Mouse (Mus musculus): ENCODE measurements at regions not wholly inside any gene's neighbourhood (a gene's known extent, or its start where the extent isn't known, plus 50 kb on each side); places are given as distances from the start of the nearest gene placed in this dataset.

- intact Hi-C loops (cut with DNase I) = loop anchor here (10.0 kb wide), 1 partner anchor 108 kb away; the partner anchor contains the start of gene Cstad
Measured at GRCm38 (mm10) chr2:30702711-30703110, 100.8 kb downstream of the 1700001O22Rik start.

DNA sequence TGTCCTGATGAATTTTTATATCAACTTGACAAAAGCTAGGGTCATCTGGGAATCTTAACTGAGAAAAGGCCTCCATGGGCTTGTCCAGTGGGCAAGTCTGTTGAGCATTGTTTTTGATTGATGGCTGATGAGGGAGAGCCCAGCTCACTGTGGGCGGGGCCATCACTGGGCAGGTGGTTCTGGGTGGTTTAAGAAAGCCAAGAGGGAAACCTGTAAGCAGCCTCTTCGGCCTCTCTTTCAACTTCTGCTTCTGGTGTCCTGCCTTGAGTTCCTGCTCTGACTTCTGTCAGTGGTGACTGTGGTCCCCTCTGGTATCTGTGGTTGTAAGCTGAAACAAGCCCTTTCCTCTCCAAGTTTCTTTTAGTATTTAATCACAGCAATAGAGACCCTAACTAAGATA lies 102.6 kb downstream of the 1700001O22Rik start:
- DNase-seq = no peak
- intact Hi-C loops (cut with DNase I) = loop anchor here (10.0 kb wide), 1 partner anchor 106 kb away; the partner anchor contains the start of gene Cstad

More at GRCm38 (mm10) chr2:30702711-30703110, 100.8 kb downstream of the 1700001O22Rik start:
- no peak for DNase-seq

DNA sequence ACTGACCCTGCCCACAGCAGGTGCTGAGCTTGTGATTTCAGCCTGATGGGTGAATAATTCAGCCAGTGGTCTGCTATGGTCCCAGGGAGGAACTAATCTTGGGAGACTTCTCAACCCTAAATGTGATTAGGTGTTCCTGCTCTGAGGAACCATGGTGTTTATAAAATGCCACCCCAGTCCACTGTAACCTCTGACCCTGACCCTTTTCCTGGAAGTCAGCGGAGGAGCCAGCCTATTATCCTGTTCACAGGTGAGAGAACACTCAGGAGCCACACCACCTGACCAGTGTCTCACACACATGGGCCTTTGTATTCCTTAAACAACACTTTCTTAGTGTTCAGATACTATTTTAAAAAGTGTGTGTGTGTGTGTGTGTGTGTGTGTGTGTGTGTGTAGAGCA lies 103.0 kb downstream of the 1700001O22Rik start:
- no peak for DNase-seq
- intact Hi-C loops (cut with DNase I) = loop anchor here (10.0 kb wide), 1 partner anchor 106 kb away; the partner anchor contains the start of gene Cstad

DNA sequence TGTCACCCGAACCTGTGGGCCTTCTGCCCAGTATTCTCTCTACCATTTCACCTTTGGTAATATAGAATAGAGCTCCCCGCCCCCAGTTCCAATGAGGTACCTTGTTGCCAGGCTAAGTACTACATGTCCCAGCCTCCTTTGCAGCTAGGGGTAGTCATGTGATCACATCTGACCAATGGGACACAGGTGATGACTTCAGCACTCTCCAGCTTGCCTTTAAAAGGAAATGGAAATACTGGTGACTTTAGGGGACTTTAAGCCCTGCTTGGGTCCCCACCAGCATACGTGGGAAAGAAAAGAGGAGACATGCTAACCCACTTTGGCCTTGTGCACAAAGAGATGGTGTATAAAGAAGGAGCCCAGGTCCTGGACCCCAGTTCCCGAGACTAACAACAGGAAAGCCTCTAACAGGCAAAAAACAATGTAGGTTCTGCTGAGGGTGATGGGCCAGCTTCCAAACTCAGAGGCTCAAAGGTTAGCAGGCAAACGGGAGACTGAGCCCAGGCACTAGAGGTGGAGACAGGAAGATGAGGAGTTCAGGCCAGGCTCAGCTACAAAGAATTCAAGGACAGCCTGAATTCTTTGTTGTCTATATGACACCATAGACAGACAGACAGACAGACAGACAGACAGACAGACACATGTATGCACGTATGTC lies 103.5 kb downstream of the 1700001O22Rik start:
- peak; percentile 77 to 78 for DNase-seq
- intact Hi-C loops (cut with DNase I) = loop anchor here (10.0 kb wide), 1 partner anchor 105 kb away; the partner anchor contains the start of gene Cstad

- intact Hi-C loops (cut with DNase I) = no loop called here
- no peak for DNase-seq
Measured at GRCm38 (mm10) chr2:30698758-30699535, 104.1 kb downstream of the Cstad start.

GRCm38 (mm10) chr2:30697851-30698250 lies 103.0 kb downstream of the Cstad start:
- intact Hi-C loops (cut with DNase I) = no loop called here
- no peak for DNase-seq

DNA sequence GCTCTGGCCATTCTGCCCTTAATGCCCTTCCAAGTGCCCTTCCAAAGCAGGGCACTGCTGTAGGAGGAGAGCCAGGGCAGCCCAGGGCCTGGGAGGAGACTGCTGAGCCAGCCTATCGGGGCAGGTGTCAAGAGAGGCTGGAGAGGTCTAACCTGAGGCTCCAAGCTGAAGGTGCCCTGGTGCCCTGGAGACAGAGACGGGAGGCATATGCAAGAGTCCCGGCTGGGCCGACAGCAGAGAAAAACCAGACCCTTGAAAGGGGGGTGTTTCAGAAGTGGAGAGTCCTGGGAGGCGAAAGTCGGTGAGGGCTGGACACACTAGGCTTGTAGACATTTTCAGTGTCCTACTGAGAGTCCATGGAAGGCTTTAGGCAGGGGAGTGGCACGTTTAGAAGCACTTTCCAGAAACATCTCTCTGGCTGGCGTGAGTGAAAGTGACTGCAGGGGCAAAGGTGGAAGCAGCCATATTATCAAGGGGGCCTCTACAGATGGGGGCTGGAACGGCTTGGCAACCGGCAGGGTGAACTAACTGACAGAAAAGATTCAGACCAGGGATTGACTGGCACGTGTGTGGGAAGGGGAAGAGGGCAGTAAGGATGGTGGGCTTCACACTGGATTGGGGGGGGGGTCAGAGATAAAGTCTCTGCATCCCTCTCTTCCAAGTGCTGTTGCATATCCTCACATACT lies 101.1 kb downstream of the Cstad start:
- intact Hi-C loops (cut with DNase I) = no loop called here
- DNase-seq = no peak

DNA sequence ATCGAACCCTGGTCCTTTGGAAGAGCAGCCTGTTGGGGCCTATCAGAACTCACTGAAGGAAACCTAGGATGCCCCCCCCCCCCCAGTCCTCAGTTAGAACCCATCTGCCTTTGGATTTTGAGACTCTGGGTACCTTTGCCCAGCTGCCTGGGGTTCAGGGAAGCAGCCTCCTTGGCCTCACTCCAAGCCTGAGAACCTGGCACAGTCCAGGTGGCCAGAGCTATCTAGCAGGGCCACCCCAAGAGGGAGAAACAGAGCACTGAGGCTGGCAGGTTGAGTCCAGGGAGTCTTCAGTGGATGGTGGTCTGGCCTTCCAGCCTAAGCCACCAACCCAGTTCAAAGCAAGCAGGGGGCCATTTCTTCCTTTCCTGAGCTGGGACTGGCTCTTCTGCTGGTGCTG lies 100.2 kb downstream of the Cstad start:
- DNase-seq = no peak
- intact Hi-C loops (cut with DNase I) = no loop called here

DNA sequence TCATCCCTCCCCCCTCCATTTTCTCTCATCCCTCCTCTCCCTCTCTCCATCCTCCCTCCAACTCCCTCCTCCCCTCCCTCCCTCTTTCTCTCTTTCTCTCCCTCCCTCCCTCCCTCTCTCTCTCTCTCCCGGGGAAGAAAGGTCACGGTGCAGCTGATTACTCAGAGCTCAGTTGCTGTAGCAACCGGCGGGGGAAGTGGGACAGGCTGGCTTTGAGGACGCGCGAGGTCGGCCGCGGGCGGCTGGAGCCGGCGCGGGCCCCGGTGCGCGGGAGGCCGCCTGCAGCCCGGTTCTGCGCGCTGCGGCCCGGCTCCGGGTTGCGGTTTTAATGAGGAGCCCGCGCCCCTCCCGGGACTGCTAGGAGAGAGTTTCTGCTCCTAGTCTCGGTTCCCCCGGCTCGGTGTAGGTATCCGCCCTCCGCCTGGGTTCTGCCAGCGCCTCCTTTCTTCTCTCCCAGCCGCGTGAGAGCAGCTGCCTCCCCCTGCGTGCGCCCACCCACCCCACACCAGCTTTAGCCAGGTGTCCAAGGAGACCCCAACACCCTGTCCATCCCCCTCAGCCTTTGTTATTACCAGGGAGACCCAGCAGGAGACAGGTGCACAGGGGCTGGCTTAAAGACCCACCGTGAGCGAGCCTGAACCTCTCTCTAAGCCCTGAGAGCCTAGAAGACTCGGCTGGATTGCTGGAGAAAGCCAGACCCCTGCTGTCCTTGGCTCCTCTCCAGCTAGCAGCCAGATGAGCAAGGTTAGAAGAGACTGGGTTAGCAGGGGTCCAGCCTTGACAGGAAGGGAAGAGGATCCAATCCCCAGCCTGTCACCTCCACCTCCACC lies 98.6 kb downstream of the Cstad start:
- peak; percentile 78 to 86 for DNase-seq
- intact Hi-C loops (cut with DNase I) = no loop called here

- intact Hi-C loops (cut with DNase I) = no loop called here
- peak in 1 of 2 experiments; percentile 61 for DNase-seq
Measured at GRCm38 (mm10) chr2:30692561-30693205, 97.8 kb downstream of the Cstad start.

- intact Hi-C loops (cut with DNase I) = no loop called here
- DNase-seq = peak; percentile 75 to 80
Measured at GRCm38 (mm10) chr2:30691857-30692560, 97.2 kb downstream of the Cstad start.

GRCm38 (mm10) chr2:30690925-30691856 lies 96.4 kb downstream of the Cstad start:
- intact Hi-C loops (cut with DNase I) = loop anchor here (1.0 kb wide), 1 partner anchor 17 kb away; no protein-coding TSS in a partner anchor
- no peak for DNase-seq

DNA sequence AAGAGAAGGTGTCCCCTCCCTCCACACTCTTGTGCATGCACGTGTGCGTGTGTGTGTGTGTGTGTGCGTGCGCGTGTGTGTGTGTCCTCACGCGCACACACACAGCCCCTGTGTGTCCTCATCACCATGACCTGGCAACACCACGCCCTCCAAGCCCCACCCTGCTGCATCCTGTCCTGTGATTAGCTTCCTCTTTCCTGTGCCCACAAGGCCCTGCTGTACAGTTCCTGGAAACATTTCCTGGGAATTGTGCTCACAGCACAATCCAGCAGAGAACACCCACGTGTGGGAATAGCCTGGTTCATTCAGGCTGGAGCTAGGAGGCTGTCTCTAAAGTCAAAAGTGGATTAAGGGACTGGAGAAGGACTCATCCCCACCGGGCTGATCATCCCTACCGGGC lies 95.5 kb downstream of the Cstad start:
- peak; percentile 62 to 66 for DNase-seq
- intact Hi-C loops (cut with DNase I) = loop anchor here (1.0 kb wide), 1 partner anchor 18 kb away; no protein-coding TSS in a partner anchor

- DNase-seq = no peak
- intact Hi-C loops (cut with DNase I) = no loop called here
Measured at GRCm38 (mm10) chr2:30688402-30688801, 93.6 kb downstream of the Cstad start.

- intact Hi-C loops (cut with DNase I) = no loop called here
- peak; percentile 56 to 66 for DNase-seq
Measured at GRCm38 (mm10) chr2:30687121-30687551, 92.3 kb downstream of the Cstad start.

- intact Hi-C loops (cut with DNase I) = no loop called here
- no peak for DNase-seq
Measured at GRCm38 (mm10) chr2:30686359-30686758, 91.5 kb downstream of the Cstad start.

- intact Hi-C loops (cut with DNase I) = no loop called here
- DNase-seq = peak; percentile 62 to 72
Measured at GRCm38 (mm10) chr2:30685137-30685860, 90.5 kb downstream of the Cstad start.

Data from heart, postnatal 36 days (tissue).